Mouse (Mus musculus): Measurements from ENCODE around the gene Cd200r3. TPM values are rescaled to one million over a fixed set of nuclear protein-coding genes. Genes with fewer than 3 reads are reported as not detected.

The Cd200r3 gene
- polyA plus RNA-seq, 1 experiment, result not detected

- Histone ChIP-seq H3K4me3 (no peak overlapping the region), H3K79me2 (ENCODE audit: control insufficient read depth, insufficient read depth) (no peaks in the 10 kb centered on the region), H3ac (ENCODE audit: control insufficient read depth, insufficient read length) (no peak overlapping the region), H3K27me3 (ENCODE audit: control insufficient read depth, insufficient read depth, insufficient read length) (no peaks in the 10 kb centered on the region), H3K4me2 (ENCODE audit: low read depth) (no peak overlapping the region), H3K36me3 (ENCODE audit: control insufficient read depth, insufficient read depth) (no peaks in the 10 kb centered on the region)
- TF ChIP-seq MAX (IDR thresholded peaks at IDR 0.05; ENCODE audit: low read depth), result no peak
- no peak for TF ChIP-seq USF1 (IDR thresholded peaks at IDR 0.05; ENCODE audit: low read depth)
- no peak for TF ChIP-seq MYOD1 (IDR thresholded peaks at IDR 0.05; ENCODE audit: control insufficient read depth in 1 of 3, insufficient read length in 2 of 3, low read depth in 2 of 3)
- no peak for TF ChIP-seq SRF (IDR thresholded peaks at IDR 0.05; ENCODE audit: control insufficient read depth, insufficient read length, low read depth)
- no peak for TF ChIP-seq REST (IDR thresholded peaks at IDR 0.05; ENCODE audit: insufficient read depth, insufficient read length)
- TF ChIP-seq E2F4 (IDR thresholded peaks at IDR 0.05; ENCODE audit: insufficient read depth), result no peak
- TF ChIP-seq POLR2AphosphoS2 (IDR thresholded peaks at IDR 0.05; ENCODE audit: insufficient read length, low read depth), result no peak
- no peak for TF ChIP-seq CEBPB (IDR thresholded peaks at IDR 0.05; ENCODE audit: insufficient read depth, poor library complexity, severe bottlenecking)
- no peak for TF ChIP-seq TCF3 (IDR thresholded peaks at IDR 0.05; ENCODE audit: insufficient read length, low read depth)
- no peak for TF ChIP-seq POLR2A (IDR thresholded peaks at IDR 0.05; ENCODE audit: insufficient read length, low read depth)
- TF ChIP-seq TCF12 (IDR thresholded peaks at IDR 0.05; ENCODE audit: insufficient read depth, poor library complexity, severe bottlenecking), result no peak
- no peak for TF ChIP-seq MYOG (IDR thresholded peaks at IDR 0.05; ENCODE audit: control insufficient read depth in 1 of 3, insufficient read depth in 1 of 3, insufficient read length in 2 of 3, low read depth in 2 of 3)
Measured at GRCm38 (mm10) chr16:44976081-44976480, 32.6 kb downstream of the Cd200r3 start.

GRCm38 (mm10) chr16:44976892-44977633, 33.6 kb downstream of the Cd200r3 start:
- no peak overlapping the region for H3ac ChIP-seq (ENCODE audit: control insufficient read depth, insufficient read length)
- TF ChIP-seq USF1 (IDR thresholded peaks at IDR 0.05; ENCODE audit: low read depth), result no peak
- no peak for TF ChIP-seq E2F4 (IDR thresholded peaks at IDR 0.05; ENCODE audit: insufficient read depth)
- no peak for TF ChIP-seq REST (IDR thresholded peaks at IDR 0.05; ENCODE audit: insufficient read depth, insufficient read length)
- no peak for TF ChIP-seq POLR2AphosphoS2 (IDR thresholded peaks at IDR 0.05; ENCODE audit: insufficient read length, low read depth)
- TF ChIP-seq MAX (IDR thresholded peaks at IDR 0.05; ENCODE audit: low read depth), result no peak
- TF ChIP-seq MYOG (IDR thresholded peaks at IDR 0.05; ENCODE audit: control insufficient read depth in 1 of 3, insufficient read depth in 1 of 3, insufficient read length in 2 of 3, low read depth in 2 of 3), result no peak
- no peak for TF ChIP-seq TCF3 (IDR thresholded peaks at IDR 0.05; ENCODE audit: insufficient read length, low read depth)
- TF ChIP-seq POLR2A (IDR thresholded peaks at IDR 0.05; ENCODE audit: insufficient read length, low read depth), result no peak
- no peak for TF ChIP-seq SRF (IDR thresholded peaks at IDR 0.05; ENCODE audit: control insufficient read depth, insufficient read length, low read depth)
- TF ChIP-seq MYOD1 (IDR thresholded peaks at IDR 0.05; ENCODE audit: control insufficient read depth in 1 of 3, insufficient read length in 2 of 3, low read depth in 2 of 3), result no peak
- no peak for TF ChIP-seq CEBPB (IDR thresholded peaks at IDR 0.05; ENCODE audit: insufficient read depth, poor library complexity, severe bottlenecking)
- no peak for TF ChIP-seq TCF12 (IDR thresholded peaks at IDR 0.05; ENCODE audit: insufficient read depth, poor library complexity, severe bottlenecking)
- H3K36me3 ChIP-seq (ENCODE audit: control insufficient read depth, insufficient read depth), result no peaks in the 10 kb centered on the region
- no peaks in the 10 kb centered on the region for H3K79me2 ChIP-seq (ENCODE audit: control insufficient read depth, insufficient read depth)
- H3K4me2 ChIP-seq (ENCODE audit: low read depth), result no peak overlapping the region
- no peak overlapping the region for H3K4me3 ChIP-seq
- H3K27me3 ChIP-seq (ENCODE audit: control insufficient read depth, insufficient read depth, insufficient read length), result no peaks in the 10 kb centered on the region

- TF ChIP-seq SRF (IDR thresholded peaks at IDR 0.05; ENCODE audit: control insufficient read depth, insufficient read length, low read depth) (no peak), E2F4 (IDR thresholded peaks at IDR 0.05; ENCODE audit: insufficient read depth) (no peak), POLR2A (IDR thresholded peaks at IDR 0.05; ENCODE audit: insufficient read length, low read depth) (no peak), USF1 (IDR thresholded peaks at IDR 0.05; ENCODE audit: low read depth) (no peak), REST (IDR thresholded peaks at IDR 0.05; ENCODE audit: insufficient read depth, insufficient read length) (no peak), TCF12 (IDR thresholded peaks at IDR 0.05; ENCODE audit: insufficient read depth, poor library complexity, severe bottlenecking) (no peak), MYOG (IDR thresholded peaks at IDR 0.05; ENCODE audit: control insufficient read depth in 1 of 3, insufficient read depth in 1 of 3, insufficient read length in 2 of 3, low read depth in 2 of 3) (no peak), MYOD1 (IDR thresholded peaks at IDR 0.05; ENCODE audit: control insufficient read depth in 1 of 3, insufficient read length in 2 of 3, low read depth in 2 of 3) (no peak), CEBPB (IDR thresholded peaks at IDR 0.05; ENCODE audit: insufficient read depth, poor library complexity, severe bottlenecking) (no peak), TCF3 (IDR thresholded peaks at IDR 0.05; ENCODE audit: insufficient read length, low read depth) (no peak), MAX (IDR thresholded peaks at IDR 0.05; ENCODE audit: low read depth) (no peak), POLR2AphosphoS2 (IDR thresholded peaks at IDR 0.05; ENCODE audit: insufficient read length, low read depth) (no peak)
- Histone ChIP-seq H3K4me3 (no peak overlapping the region), H3K27me3 (ENCODE audit: control insufficient read depth, insufficient read depth, insufficient read length) (no peaks in the 10 kb centered on the region), H3ac (ENCODE audit: control insufficient read depth, insufficient read length) (no peak overlapping the region), H3K36me3 (ENCODE audit: control insufficient read depth, insufficient read depth) (no peaks in the 10 kb centered on the region), H3K79me2 (ENCODE audit: control insufficient read depth, insufficient read depth) (no peaks in the 10 kb centered on the region), H3K4me2 (ENCODE audit: low read depth) (no peak overlapping the region)
Measured at GRCm38 (mm10) chr16:44978193-44978592, 34.7 kb downstream of the Cd200r3 start.

GRCm38 (mm10) chr16:44979355-44979896, 35.9 kb downstream of the Cd200r3 start:
- Histone ChIP-seq H3K4me3 (no peak overlapping the region), H3K36me3 (ENCODE audit: control insufficient read depth, insufficient read depth) (no peaks in the 10 kb centered on the region), H3ac (ENCODE audit: control insufficient read depth, insufficient read length) (no peak overlapping the region), H3K27me3 (ENCODE audit: control insufficient read depth, insufficient read depth, insufficient read length) (no peaks in the 10 kb centered on the region), H3K4me2 (ENCODE audit: low read depth) (no peak overlapping the region), H3K79me2 (ENCODE audit: control insufficient read depth, insufficient read depth) (no peaks in the 10 kb centered on the region)
- TF ChIP-seq CEBPB (IDR thresholded peaks at IDR 0.05; ENCODE audit: insufficient read depth, poor library complexity, severe bottlenecking), result no peak
- no peak for TF ChIP-seq MYOD1 (IDR thresholded peaks at IDR 0.05; ENCODE audit: control insufficient read depth in 1 of 3, insufficient read length in 2 of 3, low read depth in 2 of 3)
- TF ChIP-seq SRF (IDR thresholded peaks at IDR 0.05; ENCODE audit: control insufficient read depth, insufficient read length, low read depth), result no peak
- no peak for TF ChIP-seq MYOG (IDR thresholded peaks at IDR 0.05; ENCODE audit: control insufficient read depth in 1 of 3, insufficient read depth in 1 of 3, insufficient read length in 2 of 3, low read depth in 2 of 3)
- no peak for TF ChIP-seq USF1 (IDR thresholded peaks at IDR 0.05; ENCODE audit: low read depth)
- no peak for TF ChIP-seq TCF3 (IDR thresholded peaks at IDR 0.05; ENCODE audit: insufficient read length, low read depth)
- TF ChIP-seq E2F4 (IDR thresholded peaks at IDR 0.05; ENCODE audit: insufficient read depth), result no peak
- no peak for TF ChIP-seq POLR2A (IDR thresholded peaks at IDR 0.05; ENCODE audit: insufficient read length, low read depth)
- no peak for TF ChIP-seq MAX (IDR thresholded peaks at IDR 0.05; ENCODE audit: low read depth)
- TF ChIP-seq REST (IDR thresholded peaks at IDR 0.05; ENCODE audit: insufficient read depth, insufficient read length), result no peak
